Mouse (Mus musculus): ENCODE measurements around the gene Fads6. TPM values are rescaled to one million over a fixed set of nuclear protein-coding genes. Genes with fewer than 3 reads are reported as not detected.

The Fads6 gene
- polyA plus RNA-seq, 1 experiment from 2014 or later, result 0.73 TPM

GRCm38 (mm10) chr11:115321906-115322693 is 24.6 kb upstream of the Fads6 start, which contains the start of gene Ush1g:
Ush1g (minus strand) TSS chr11:115322041.
- Histone ChIP-seq H3K4me2 (peak within 1 kb of the TSS; percentile 30), H3K27ac (no peak within 1 kb of the TSS), H3K4me3 (peak within 1 kb of the TSS; percentile 20; the same call in 1 of the 2 replicates), H3K9me3 (no peaks in the 10 kb centered on the region), H3K36me3 (no peaks in the 10 kb centered on the region), H3K9ac (0 out of 2 replicates have a peak within 1 kb of the TSS, but pooled peaks have one; percentile 13), H3K4me1 (replicated peaks) (peaks cover 46% of the 10 kb centered on the region), H3K27me3 (peaks cover 93% of the 10 kb centered on the region)
- 3% methylated on average over 35 of the region's 35 CpGs for WGBS
- peak; percentile 25; the same call in 1 of the 2 replicates for ATAC-seq (ENCODE audit: low FRiP score)

- ATAC-seq (ENCODE audit: low FRiP score), result no peak
- 4% methylated on average over 18 of the region's 18 CpGs for WGBS
These were observed 22.4 kb upstream of the Fads6 start for GRCm38 (mm10) chr11:115319704-115320383.

GRCm38 (mm10) chr11:115318245-115319027 is 21.0 kb upstream of the Fads6 start:
- Histone ChIP-seq H3K9ac (peak overlapping the region; percentile 43; the same call in 1 of the 2 replicates), H3K4me3 (peak overlapping the region; percentile 4; the same call in 1 of the 2 replicates), H3K4me2 (peak overlapping the region; percentile 19), H3K27me3 (peaks cover 99% of the 10 kb centered on the region), H3K36me3 (no peaks in the 10 kb centered on the region), H3K27ac (no peak overlapping the region), H3K4me1 (replicated peaks) (peaks cover 43% of the 10 kb centered on the region), H3K9me3 (no peaks in the 10 kb centered on the region)
- no peak for ATAC-seq (ENCODE audit: low FRiP score)
- 4% methylated on average over 63 of the region's 63 CpGs for WGBS

More at GRCm38 (mm10) chr11:115319704-115320383, 22.4 kb upstream of the Fads6 start:
- Histone ChIP-seq H3K27me3 (peaks cover 100% of the 10 kb centered on the region), H3K27ac (no peak overlapping the region), H3K36me3 (no peaks in the 10 kb centered on the region), H3K9me3 (no peaks in the 10 kb centered on the region), H3K4me2 (no peak overlapping the region), H3K9ac (no peak overlapping the region), H3K4me1 (replicated peaks) (peaks cover 46% of the 10 kb centered on the region), H3K4me3 (no peak overlapping the region)

- H3K4me3 ChIP-seq, result no peak overlapping the region
- H3K9me3 ChIP-seq, result no peaks in the 10 kb centered on the region
- ATAC-seq (ENCODE audit: low FRiP score), result no peak
- no peak overlapping the region for H3K27ac ChIP-seq
- H3K9ac ChIP-seq, result no peak overlapping the region
- 68% methylated on average over 7 of the region's 7 CpGs for WGBS
- H3K36me3 ChIP-seq, result no peaks in the 10 kb centered on the region
- H3K4me2 ChIP-seq, result no peak overlapping the region
- peaks cover 99% of the 10 kb centered on the region for H3K27me3 ChIP-seq
- H3K4me1 ChIP-seq (replicated peaks), result peaks cover 31% of the 10 kb centered on the region
These were observed 19.7 kb upstream of the Fads6 start for GRCm38 (mm10) chr11:115317204-115317603.

GRCm38 (mm10) chr11:115314249-115314648 is 16.8 kb upstream of the Fads6 start:
- Histone ChIP-seq H3K9me3 (no peaks in the 10 kb centered on the region), H3K27me3 (peaks cover 75% of the 10 kb centered on the region)

GRCm38 (mm10) chr11:115308781-115309180 is 11.3 kb upstream of the Fads6 start:
- peaks cover 32% of the 10 kb centered on the region for H3K27me3 ChIP-seq
- no peak overlapping the region for H3K9ac ChIP-seq
- H3K9me3 ChIP-seq, result no peaks in the 10 kb centered on the region
- no peak overlapping the region for H3K27ac ChIP-seq
- WGBS, result 67% methylated on average over 1 of the region's 1 CpGs
- no peak overlapping the region for H3K4me2 ChIP-seq
- no peaks in the 10 kb centered on the region for H3K36me3 ChIP-seq
- no peak for ATAC-seq (ENCODE audit: low FRiP score)
- peaks cover 9% of the 10 kb centered on the region for H3K4me1 ChIP-seq (replicated peaks)
- no peak overlapping the region for H3K4me3 ChIP-seq

More at GRCm38 (mm10) chr11:115314249-115314648, 16.8 kb upstream of the Fads6 start:
- Histone ChIP-seq H3K9ac (no peak overlapping the region), H3K4me1 (replicated peaks) (peaks cover 12% of the 10 kb centered on the region), H3K27ac (no peak overlapping the region), H3K4me2 (no peak overlapping the region), H3K4me3 (no peak overlapping the region), H3K36me3 (no peaks in the 10 kb centered on the region)
- no peak for ATAC-seq (ENCODE audit: low FRiP score)
- WGBS, result 46% methylated on average over 2 of the region's 2 CpGs

- H3K27ac ChIP-seq, result no peak within 1 kb of the TSS
- no peak within 1 kb of the TSS for H3K4me2 ChIP-seq
- peak within 1 kb of the TSS; percentile 43; the same call in 1 of the 2 replicates for H3K9ac ChIP-seq
- 17% methylated on average over 8 of the region's 8 CpGs for WGBS
- no peaks in the 10 kb centered on the region for H3K36me3 ChIP-seq
- no peaks in the 10 kb centered on the region for H3K9me3 ChIP-seq
- no peak for ATAC-seq (ENCODE audit: low FRiP score)
- peaks cover 9% of the 10 kb centered on the region for H3K4me1 ChIP-seq (replicated peaks)
- H3K4me3 ChIP-seq, result no peak within 1 kb of the TSS
- H3K27me3 ChIP-seq, result peaks cover 13% of the 10 kb centered on the region
These were observed 9.4 kb upstream of the Fads6 start, which contains the start of gene Otop2 for GRCm38 (mm10) chr11:115306863-115307262. Otop2 (plus strand) TSS chr11:115307163.

GRCm38 (mm10) chr11:115303167-115303566 is 5.7 kb upstream of the Fads6 start:
- Histone ChIP-seq H3K4me2 (no peak overlapping the region), H3K9ac (no peak overlapping the region), H3K36me3 (no peaks in the 10 kb centered on the region), H3K27me3 (peaks cover 22% of the 10 kb centered on the region), H3K9me3 (no peaks in the 10 kb centered on the region; the same call in 1 of the 2 replicates), H3K4me1 (replicated peaks) (peaks cover 9% of the 10 kb centered on the region), H3K4me3 (no peak overlapping the region), H3K27ac (no peak overlapping the region)
- 81% methylated on average over 8 of the region's 8 CpGs for WGBS
- ATAC-seq (ENCODE audit: low FRiP score), result no peak

- H3K27ac ChIP-seq, result no peak overlapping the region
- no peak for ATAC-seq (ENCODE audit: low FRiP score)
- H3K36me3 ChIP-seq, result no peaks in the 10 kb centered on the region
- peaks cover 26% of the 10 kb centered on the region for H3K27me3 ChIP-seq
- no peak overlapping the region for H3K4me2 ChIP-seq
- H3K9me3 ChIP-seq, result no peaks in the 10 kb centered on the region; the same call in 1 of the 2 replicates
- H3K9ac ChIP-seq, result no peak overlapping the region
- H3K4me3 ChIP-seq, result no peak overlapping the region
- WGBS, result 94% methylated on average over 2 of the region's 2 CpGs
- H3K4me1 ChIP-seq (replicated peaks), result peaks cover 13% of the 10 kb centered on the region
These were observed 3.9 kb upstream of the Fads6 start for GRCm38 (mm10) chr11:115301351-115301750.

- Histone ChIP-seq H3K4me3 (no peak overlapping the region), H3K27ac (no peak overlapping the region), H3K9ac (no peak overlapping the region), H3K9me3 (no peaks in the 10 kb centered on the region; the same call in 1 of the 2 replicates), H3K4me2 (no peak overlapping the region), H3K36me3 (no peaks in the 10 kb centered on the region), H3K4me1 (replicated peaks) (peaks cover 14% of the 10 kb centered on the region), H3K27me3 (peaks cover 30% of the 10 kb centered on the region)
- no peak for ATAC-seq (ENCODE audit: low FRiP score)
- 85% methylated on average over 4 of the region's 4 CpGs for WGBS
These were observed 3.3 kb upstream of the Fads6 start for GRCm38 (mm10) chr11:115300745-115301144.

GRCm38 (mm10) chr11:115298160-115298559 is 697 bp upstream of the Fads6 start:
- WGBS, result 67% methylated on average over 8 of the region's 8 CpGs
- peaks cover 37% of the 10 kb centered on the region for H3K27me3 ChIP-seq
- no peaks in the 10 kb centered on the region for H3K36me3 ChIP-seq
- peaks cover 14% of the 10 kb centered on the region for H3K4me1 ChIP-seq (replicated peaks)
- no peak for ATAC-seq (ENCODE audit: low FRiP score)
- H3K4me3 ChIP-seq, result no peak overlapping the region
- no peak overlapping the region for H3K9ac ChIP-seq
- H3K4me2 ChIP-seq, result peak overlapping the region; percentile 83; the same call in 1 of the 2 replicates
- H3K9me3 ChIP-seq, result no peaks in the 10 kb centered on the region; the same call in 1 of the 2 replicates
- H3K27ac ChIP-seq, result no peak overlapping the region

All from hindbrain, embryonic 13.5 days (tissue).